In the genomic region with DNA sequence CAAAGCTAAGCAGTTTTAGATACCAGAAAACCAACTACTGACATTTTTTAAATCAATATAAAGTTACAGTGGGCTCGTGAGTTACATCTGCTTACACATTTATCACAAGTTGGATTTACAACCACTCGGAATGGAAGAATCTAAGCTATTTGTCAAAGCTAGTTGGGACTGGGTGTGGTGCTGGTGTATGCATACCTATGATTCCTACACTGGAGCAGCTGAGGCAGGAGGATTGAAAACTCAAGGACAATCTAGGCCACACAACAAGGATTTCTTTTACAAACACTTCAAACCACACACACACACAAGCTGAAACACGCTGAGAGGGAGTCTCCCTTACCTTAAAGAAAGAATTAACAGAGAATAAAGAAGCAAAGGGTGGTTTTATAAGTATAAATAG, we compare ENCODE assay signal across 18 mouse cellular contexts.
"Had no signal": no experiment of that assay in that cellular context is flagged by ENCODE, and none has a peak within 500 bp of the region (broad histone marks: within the 10 kb centered on the region; RNA-seq: fewer than 3 reads in every experiment).

No protein-coding gene starts in this region.

- H3K4me3 ChIP-seq: lung, embryonic 15.5 days; midbrain, embryonic 10.5 days; midbrain, embryonic 12.5 days; myocyte; neural tube, embryonic 13.5 days; neural tube, embryonic 15.5 days had no signal

- H3K9ac ChIP-seq: lung, embryonic 15.5 days; midbrain, embryonic 12.5 days; neural tube, embryonic 13.5 days; neural tube, embryonic 15.5 days had no signal

- H3K27me3 ChIP-seq: lung, embryonic 15.5 days; midbrain, embryonic 12.5 days; neural tube, embryonic 13.5 days; neural tube, embryonic 15.5 days had no signal

- H3K36me3 ChIP-seq: lung, embryonic 15.5 days; neural tube, embryonic 15.5 days had no signal

- DNase-seq: lung, adult 2 months; lung, postnatal 10 days; lung, postnatal 4 days; midbrain, embryonic 14.5 days; retina, postnatal 1 day; right cerebral cortex, adult 18-20 months; right cerebral cortex, postnatal 25 days; right cerebral cortex, postnatal 4 days; spleen, adult 18-20 months; thymus, adult 18-20 months; thymus, postnatal 14 days; thymus, postnatal 36 days had no signal

- H3K27ac ChIP-seq: lung, embryonic 15.5 days; midbrain, embryonic 10.5 days; midbrain, embryonic 12.5 days; neural tube, embryonic 13.5 days; neural tube, embryonic 15.5 days had no signal
